Mouse (Mus musculus) 3134 (cell line): Measurements from ENCODE around the gene Zc3h7b.

Experiments used
- DNase-seq: peaks from one replicate; pipeline ENCODE4 v3.0.0-alpha.2; 2011; ENCODE audit warnings: low spot score; ENCODE audit not compliant: insufficient read length; ENCODE audit errors: extremely low read depth

Gene Zc3h7b

DNA sequence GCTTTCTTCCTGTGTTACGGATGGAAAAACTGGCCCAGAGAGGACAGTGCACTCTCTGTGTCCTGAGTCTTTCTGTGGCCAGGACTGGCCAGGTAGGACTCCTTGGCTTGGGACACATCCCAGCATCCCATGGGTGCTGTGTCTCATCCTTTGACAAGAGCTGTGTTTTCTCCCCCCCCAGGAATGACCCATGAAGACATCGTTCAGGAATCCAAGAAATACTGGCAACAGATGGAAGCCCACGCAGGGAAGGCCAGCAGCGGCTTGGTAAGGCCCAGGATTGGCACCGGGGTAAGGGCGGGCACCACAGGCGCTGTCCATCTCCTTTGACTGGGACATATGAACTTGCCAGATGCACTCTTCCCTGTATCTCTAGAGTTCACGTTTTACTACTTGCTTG, 40.8 kb downstream of the Zc3h7b start:
- no peak for DNase-seq

DNA sequence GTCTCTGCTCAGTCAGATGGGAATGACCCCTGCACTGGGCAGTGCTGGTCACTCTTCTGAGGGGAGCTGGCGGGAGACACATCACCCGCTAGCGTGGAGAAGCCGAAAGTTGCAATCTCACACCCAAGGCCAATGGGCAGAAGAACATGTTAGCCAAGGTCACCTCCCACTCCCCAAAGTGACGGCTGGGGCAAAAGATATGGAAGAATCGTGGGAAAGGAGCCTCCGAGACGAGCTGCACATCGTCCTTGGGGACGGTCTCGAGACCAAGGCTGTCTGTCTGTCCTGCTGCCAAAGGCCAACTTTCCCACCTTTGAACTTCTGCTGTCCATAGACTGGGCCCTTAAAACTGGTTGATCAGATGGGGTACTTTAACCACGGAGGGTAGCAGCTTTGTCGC, 42.7 kb downstream of the Zc3h7b start:
- no peak for DNase-seq

DNA sequence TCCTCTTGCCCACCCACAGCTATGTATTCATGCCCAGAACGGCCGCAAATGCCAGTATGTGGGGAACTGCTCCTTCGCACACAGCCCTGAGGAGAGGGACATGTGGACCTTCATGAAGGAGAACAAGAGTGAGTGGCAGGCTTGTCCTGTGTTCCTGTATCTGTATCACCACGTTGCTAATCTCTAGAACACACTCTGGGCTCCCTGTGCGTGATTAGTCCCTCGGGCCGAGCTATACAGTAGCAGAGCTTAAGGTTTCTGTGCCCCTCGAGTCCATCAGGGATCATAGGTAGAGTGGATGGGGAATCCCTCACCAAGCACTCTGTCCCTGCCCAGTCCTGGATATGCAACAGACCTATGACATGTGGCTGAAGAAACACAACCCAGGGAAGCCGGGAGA, 47.6 kb downstream of the Zc3h7b start:
- no peak for DNase-seq

- DNase-seq, result no peak
Measured at GRCm38 (mm10) chr15:81796228-81796627, 51.4 kb downstream of the Zc3h7b start.

GRCm38 (mm10) chr15:81797861-81798260, 53.0 kb downstream of the Zc3h7b start:
- no peak for DNase-seq

- DNase-seq, result no peak
Measured at GRCm38 (mm10) chr15:81798421-81798820, 53.6 kb downstream of the Zc3h7b start.

- DNase-seq, result no peak
Measured at GRCm38 (mm10) chr15:81800391-81800790, 55.5 kb downstream of the Zc3h7b start.

DNA sequence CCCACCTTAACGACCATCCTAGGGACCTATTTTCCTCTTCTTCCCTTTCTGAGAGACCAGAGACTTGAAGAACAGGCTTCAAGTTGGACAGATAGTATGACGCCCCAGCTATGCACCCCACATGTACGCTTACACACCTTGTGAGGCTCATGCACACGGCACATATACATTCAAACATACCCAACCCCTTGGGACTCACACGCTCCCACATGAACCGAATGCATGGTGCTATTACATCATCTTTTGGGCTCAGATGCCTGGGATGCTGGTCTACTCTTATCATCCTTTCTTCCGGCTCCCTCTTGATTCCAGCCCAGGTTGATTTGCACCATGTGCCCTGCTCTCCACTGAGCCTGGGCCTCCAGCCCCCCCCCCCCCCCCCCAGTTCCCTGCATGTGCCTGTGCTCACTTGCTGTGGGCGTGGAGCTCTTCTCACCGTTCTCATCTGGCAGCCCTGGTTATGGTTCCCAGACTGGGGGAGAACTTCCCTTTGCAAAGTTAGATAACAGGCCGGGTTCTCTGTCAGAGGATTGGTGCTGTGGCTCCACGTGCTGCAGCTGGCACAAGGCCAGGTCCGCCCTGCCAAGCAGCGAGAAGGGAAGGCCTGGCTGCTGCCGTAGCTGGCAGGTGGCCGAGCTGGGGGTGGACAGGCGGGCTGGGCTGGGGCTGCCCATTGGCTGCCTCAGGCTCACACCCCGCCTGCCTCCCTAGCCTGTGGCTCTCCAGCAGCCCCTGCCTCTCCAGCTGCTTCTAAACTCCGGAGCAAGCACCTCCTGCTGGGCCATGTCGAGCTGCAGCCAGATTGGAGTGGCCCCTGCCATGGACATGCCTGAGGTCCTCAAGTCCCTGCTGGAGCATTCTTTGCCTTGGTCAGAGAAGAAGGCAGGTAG, 57.4 kb downstream of the Zc3h7b start, which contains the start of gene Tef:
Tef (plus strand) TSS at position 421 of the 890 bp plus-strand sequence.
- peak; percentile 92 for DNase-seq

DNA sequence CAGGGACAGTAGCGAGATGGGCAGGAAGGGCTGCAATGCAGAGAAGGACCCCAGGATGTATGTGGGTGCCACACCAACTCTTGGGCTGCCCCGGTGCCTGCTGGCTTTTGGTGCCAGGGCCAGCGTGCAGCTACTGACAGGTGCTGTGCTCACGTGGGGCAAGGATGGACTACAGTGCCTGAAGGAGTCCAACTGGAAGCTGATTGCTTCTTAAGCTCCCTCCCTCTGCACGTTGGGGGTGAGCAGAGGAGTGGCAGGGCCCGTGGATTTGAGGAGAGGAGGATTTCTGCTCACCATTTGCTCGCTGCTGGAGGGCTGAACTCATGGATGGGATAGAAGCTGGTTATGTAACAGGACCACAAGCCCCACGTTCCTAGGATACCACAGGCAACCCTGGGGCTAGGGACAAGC, 58.1 kb downstream of the Zc3h7b start:
- no peak for DNase-seq

- DNase-seq, result no peak
Measured at GRCm38 (mm10) chr15:81803425-81803951, 58.6 kb downstream of the Zc3h7b start.

- no peak for DNase-seq
Measured at GRCm38 (mm10) chr15:81804172-81804571, 59.3 kb downstream of the Zc3h7b start.

- no peak for DNase-seq
Measured at GRCm38 (mm10) chr15:81804883-81805282, 60.0 kb downstream of the Zc3h7b start.

DNA sequence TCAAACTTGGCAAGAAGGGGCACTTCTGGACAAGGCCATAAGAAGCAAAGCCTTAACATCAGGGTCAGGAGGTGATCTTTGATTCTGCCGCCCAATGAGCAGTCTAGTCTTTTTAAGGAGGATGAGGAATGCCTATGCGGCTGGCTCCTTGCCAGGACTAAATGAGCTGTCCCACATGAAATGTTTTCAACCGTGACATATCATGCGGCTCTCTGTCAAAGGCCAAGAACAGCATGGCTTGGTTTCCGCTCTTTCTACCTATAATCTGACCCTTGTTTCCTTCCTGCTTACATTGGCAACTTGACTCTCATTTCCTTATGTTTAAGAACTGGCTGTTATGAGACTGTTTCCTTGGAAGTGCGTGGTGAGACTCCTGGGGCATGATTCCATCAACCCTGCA, 60.8 kb downstream of the Zc3h7b start:
- DNase-seq, result peak; percentile 38

DNA sequence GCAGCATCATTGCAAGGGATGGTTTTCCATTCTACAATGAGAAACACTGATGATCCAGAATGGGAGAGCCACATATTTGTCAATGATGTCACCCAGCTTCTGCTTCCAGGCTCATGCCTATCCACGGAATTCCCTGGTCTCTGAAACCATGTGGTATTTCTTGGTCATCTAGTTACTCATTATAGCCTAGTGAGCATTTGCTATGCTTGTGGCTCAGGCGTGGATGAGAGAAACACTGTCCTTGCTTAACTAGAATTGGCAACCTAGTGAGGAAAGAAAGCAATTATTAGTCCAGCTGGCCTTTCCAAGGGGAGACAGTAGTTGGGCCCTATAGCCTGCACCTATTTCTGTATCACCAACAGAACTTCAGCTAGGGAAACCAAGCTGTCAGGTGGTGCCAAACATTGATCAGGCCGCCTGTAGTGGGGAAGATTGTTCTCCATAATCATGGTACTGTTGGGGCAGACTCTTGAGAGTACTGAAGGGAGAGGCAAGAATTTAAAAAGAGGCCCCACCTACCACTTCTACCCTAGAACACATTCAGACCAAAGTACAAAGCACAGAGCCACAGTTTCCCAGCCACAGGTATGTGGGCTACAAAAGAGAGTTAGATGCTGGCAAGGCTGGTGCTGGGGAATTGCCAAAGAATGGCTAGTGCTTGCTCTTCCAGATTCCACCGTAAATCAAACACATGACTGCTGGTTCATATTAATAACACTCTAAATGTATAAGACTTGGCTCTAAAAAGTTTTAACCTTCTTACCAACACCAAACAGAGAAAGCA, 62.0 kb downstream of the Zc3h7b start:
- DNase-seq, result no peak

DNA sequence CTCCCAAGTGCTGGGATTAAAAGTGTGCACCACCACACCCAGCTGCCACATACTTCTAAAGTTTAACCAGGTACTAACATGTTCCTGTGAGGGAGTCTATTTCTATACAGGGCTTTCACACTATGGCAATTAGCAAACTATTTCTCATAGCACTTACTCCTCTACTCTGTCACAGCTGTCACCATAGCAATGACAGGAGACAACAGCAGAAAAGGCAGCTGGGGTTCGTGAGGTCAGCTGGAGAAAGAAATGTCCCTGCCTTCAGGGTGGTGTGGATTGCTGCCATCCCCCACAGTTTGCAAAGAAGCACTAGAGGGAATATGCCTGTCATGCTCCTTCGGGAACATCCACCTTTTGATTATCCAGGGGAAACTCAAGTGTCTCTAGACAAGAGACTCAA, 63.9 kb downstream of the Zc3h7b start:
- DNase-seq, result no peak

DNA sequence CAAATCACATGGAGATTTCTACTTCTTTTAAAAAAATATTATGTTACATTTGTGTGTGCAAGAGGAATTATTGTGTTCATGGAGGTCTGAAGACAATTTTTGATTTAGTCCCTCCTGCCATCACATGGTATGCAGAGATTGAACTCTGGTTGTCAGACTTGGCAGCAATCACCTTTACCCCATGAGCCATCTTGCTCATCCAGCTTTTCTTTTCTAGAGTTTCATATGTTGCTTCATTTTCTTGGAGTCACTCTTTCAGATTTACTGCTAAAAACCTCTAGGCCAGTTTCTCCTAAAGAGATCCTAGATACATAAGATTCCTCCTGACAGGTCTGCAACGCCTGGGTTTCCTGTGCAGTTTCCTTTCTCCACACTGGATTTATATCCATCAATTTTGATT, 64.7 kb downstream of the Zc3h7b start:
- DNase-seq, result no peak

DNA sequence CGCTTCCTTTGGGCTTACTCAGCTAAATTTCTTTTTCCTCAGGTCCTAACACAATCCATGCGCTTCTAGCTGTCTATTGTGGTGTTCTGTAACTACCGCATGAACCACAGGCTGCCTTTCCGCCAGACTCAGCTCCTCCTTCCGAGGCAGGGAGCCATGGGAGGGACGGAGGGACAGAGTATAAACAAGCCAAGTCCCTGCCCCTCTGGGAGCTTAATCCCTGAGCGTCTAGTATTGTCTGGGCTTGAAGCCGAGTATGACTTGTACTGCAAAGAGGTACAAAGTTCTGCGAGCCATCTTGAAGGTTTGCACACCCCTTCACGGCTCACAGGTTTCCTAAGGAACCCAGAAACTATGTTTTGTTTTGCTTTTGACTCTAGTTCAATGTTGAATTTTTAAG, 65.3 kb downstream of the Zc3h7b start:
- peak; percentile 89 for DNase-seq

GRCm38 (mm10) chr15:81810671-81811598, 66.1 kb downstream of the Zc3h7b start:
- DNase-seq, result peak; percentile 98

GRCm38 (mm10) chr15:81811599-81811996, 66.7 kb downstream of the Zc3h7b start:
- DNase-seq, result no peak

- no peak for DNase-seq
Measured at GRCm38 (mm10) chr15:81812287-81812686, 67.4 kb downstream of the Zc3h7b start.
